Mouse (Mus musculus) bone marrow macrophage, adult 2 months (primary cell): ENCODE measurements around the gene Hspa13. TPM values are rescaled to one million over a fixed set of nuclear protein-coding genes. Genes with fewer than 3 reads are reported as not detected.

Experiments used
- H3K27ac ChIP-seq: 2 replicates; pipeline ENCODE4 v1.5.1; 2012; ENCODE audit warnings: low read depth, low read length; ENCODE audit not compliant: insufficient read depth
- H3K4me1 ChIP-seq: 2 replicates; pipeline ENCODE4 v1.6.1; 2012; ENCODE audit warnings: low read length; ENCODE audit not compliant: control insufficient read depth, insufficient read depth
- H3K4me3 ChIP-seq: 2 replicates; pipeline ENCODE4 v1.5.1; 2012; ENCODE audit warnings: mild to moderate bottlenecking, low read length, moderate library complexity; ENCODE audit not compliant: insufficient read depth
- CTCF ChIP-seq: IDR thresholded peaks from 2 replicates; pipeline ENCODE4 v1.5.1; 2012; ENCODE audit warnings: low read depth, mild to moderate bottlenecking, low read length, moderate library complexity
- POLR2A ChIP-seq: IDR thresholded peaks from 2 replicates; pipeline ENCODE4 v1.6.1; 2012; ENCODE audit warnings: mild to moderate bottlenecking, low read depth, low read length, borderline replicate concordance
- polyA plus RNA-seq: library from polyadenylated mRNA; stranded (reverse); fragments of >200 nt; gene quantifications from 2 replicates; pipeline ENCODE4 v1.2.4, GENCODE M21; 2012; ENCODE audit not compliant: missing spikeins, insufficient read depth, insufficient read length

The Hspa13 gene
- polyA plus RNA-seq, 1 experiment, result 16.7 TPM

DNA sequence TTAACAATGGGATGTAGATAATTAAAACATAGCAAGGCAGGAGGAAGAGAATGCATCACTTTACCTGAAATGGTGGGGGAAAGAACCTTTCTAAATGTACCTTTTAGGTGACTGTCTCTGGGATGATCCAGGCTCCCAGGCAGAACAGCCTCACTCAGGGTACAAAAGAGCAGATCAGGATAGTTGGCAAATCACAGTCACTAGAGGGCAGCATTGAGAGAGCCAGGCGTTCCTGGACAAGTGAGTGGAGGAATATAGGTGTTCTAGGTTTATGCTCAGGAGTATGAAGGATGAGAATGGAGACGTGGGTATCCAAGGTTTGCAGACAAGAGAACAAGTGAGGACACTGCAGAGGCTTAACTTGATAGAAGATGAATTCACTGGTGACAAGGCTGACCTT is 70.7 kb downstream of the Hspa13 start:
- H3K4me3 ChIP-seq, result no peak overlapping the region
- H3K27ac ChIP-seq, result no peak overlapping the region
- H3K4me1 ChIP-seq, result no peaks in the 10 kb centered on the region
- TF ChIP-seq POLR2A (no peak), CTCF (no peak)

Other genes with a start within 250 kb of the Hspa13 start
- not detected in 2 replicates for gene Lipi, start 181.0 kb downstream of the Hspa13 start, polyA plus RNA-seq
- 0.39 TPM in 1 of 2 replicates, not detected in the other for gene Rbm11, start 174.3 kb downstream of the Hspa13 start, polyA plus RNA-seq